Mouse (Mus musculus): ENCODE measurements around the gene Rdh5. TPM values are rescaled to one million over a fixed set of nuclear protein-coding genes. Genes with fewer than 3 reads are reported as not detected.

The Rdh5 gene
- polyA plus RNA-seq, 1 experiment from 2014 or later, result 14.6 TPM

DNA sequence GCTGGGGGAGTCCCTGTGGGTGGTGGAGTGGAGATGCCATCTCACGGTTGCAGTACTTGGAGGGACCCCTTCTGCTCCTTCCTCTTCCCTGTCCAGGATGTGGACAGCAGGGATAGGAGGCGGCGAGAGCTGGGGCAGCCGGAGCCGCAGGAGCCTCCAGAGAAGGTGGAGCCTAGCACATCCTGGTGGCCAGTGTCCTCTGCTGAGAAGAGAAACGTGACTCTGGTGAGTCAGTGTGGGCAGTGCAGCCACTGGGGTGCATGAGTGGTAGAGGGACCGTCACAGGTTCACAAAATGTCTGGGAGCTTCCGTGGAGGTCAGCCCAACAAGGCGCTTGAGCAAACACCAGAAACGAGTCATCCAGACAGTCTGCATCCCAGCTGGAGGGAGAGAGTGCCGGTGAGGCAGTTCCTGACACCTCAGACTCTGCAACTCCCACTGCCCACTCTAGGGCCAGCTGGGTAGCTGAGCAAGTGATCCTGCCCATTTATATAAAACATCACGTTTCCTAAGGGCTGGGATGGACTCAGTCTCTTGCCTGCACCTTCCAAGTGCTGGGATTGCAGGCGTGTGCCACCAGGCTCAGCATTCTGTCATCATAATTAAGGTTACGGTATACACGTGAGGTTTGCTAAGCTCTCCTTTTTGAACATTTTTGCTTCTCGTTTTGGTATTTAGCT, 27.7 kb upstream of the Rdh5 start:
- H3K9ac ChIP-seq (ENCODE audit: low read length), result no peak overlapping the region
- no peaks in the 10 kb centered on the region for H3K36me3 ChIP-seq (ENCODE audit: control insufficient read depth, insufficient read depth)
- no peaks in the 10 kb centered on the region for H3K4me1 ChIP-seq (ENCODE audit: control insufficient read depth, insufficient read depth, low read length)
- no peak overlapping the region for H3K4me2 ChIP-seq (ENCODE audit: low read depth, low read length)
- ATAC-seq (replicated peaks; ENCODE audit: extremely low read depth, insufficient read depth, low FRiP score), result no peak
- 54% methylated on average over 16 of the region's 16 CpGs for WGBS
- no peaks in the 10 kb centered on the region for H3K9me3 ChIP-seq (replicated peaks; ENCODE audit: control insufficient read depth, low read length)
- no peak overlapping the region for H3K4me3 ChIP-seq (ENCODE audit: low read length)
- no peak overlapping the region for H3K27ac ChIP-seq (ENCODE audit: low read length)
- H3K27me3 ChIP-seq (ENCODE audit: control insufficient read depth, insufficient read depth, low read length), result no peaks in the 10 kb centered on the region

DNA sequence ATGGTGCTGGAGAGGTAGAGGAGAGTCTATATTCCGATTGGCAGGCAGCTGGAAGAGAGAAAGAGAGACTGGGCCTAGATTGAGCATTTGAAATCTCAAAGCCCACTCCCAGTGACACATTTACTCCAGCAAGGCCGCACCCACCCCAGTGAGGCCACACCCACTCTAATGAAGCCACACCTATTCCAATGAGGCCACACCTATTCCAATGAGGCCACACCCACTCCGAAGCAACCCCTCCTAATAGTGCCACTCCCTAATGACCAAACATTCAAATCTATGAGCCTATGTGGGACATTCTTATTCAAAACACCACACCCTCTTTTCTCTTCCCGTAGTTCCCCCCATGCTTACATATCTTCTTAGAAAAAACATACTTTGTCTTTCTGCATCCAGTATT, 24.8 kb upstream of the Rdh5 start:
- Histone ChIP-seq H3K4me2 (ENCODE audit: low read depth, low read length) (no peak overlapping the region), H3K4me3 (ENCODE audit: low read length) (no peak overlapping the region), H3K27me3 (ENCODE audit: control insufficient read depth, insufficient read depth, low read length) (no peaks in the 10 kb centered on the region; the same call in 1 of the 2 replicates), H3K27ac (ENCODE audit: low read length) (no peak overlapping the region), H3K9ac (ENCODE audit: low read length) (no peak overlapping the region), H3K4me1 (ENCODE audit: control insufficient read depth, insufficient read depth, low read length) (no peaks in the 10 kb centered on the region), H3K36me3 (ENCODE audit: control insufficient read depth, insufficient read depth) (no peaks in the 10 kb centered on the region), H3K9me3 (replicated peaks; ENCODE audit: control insufficient read depth, low read length) (no peaks in the 10 kb centered on the region)
- 85% methylated on average over 4 of the region's 4 CpGs for WGBS
- ATAC-seq (replicated peaks; ENCODE audit: extremely low read depth, insufficient read depth, low FRiP score), result no peak

DNA sequence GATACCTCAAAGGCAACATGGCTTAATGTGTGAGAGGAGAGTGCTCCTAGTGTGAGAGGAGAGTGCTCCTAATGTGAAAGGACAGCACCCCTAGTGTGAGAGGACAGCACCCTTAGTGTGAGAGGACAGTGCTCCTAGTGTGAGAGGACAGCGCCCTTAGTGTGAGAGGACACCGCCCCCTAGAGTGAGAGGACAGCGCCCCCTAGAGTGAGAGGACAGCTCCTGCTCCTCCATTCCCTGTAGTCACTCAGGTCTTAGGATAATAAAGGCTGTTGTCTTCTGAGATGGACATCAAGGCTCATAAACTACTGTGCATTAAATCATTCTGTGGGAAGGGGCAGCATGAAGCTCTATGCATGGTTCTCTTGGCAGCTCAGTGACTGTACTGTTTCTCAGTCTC, 23.0 kb upstream of the Rdh5 start:
- Histone ChIP-seq H3K27me3 (ENCODE audit: control insufficient read depth, insufficient read depth, low read length) (peaks cover 2% of the 10 kb centered on the region; the same call in 1 of the 2 replicates), H3K9me3 (replicated peaks; ENCODE audit: control insufficient read depth, low read length) (no peaks in the 10 kb centered on the region), H3K36me3 (ENCODE audit: control insufficient read depth, insufficient read depth) (no peaks in the 10 kb centered on the region), H3K9ac (ENCODE audit: low read length) (no peak overlapping the region), H3K4me1 (ENCODE audit: control insufficient read depth, insufficient read depth, low read length) (no peaks in the 10 kb centered on the region), H3K4me2 (ENCODE audit: low read depth, low read length) (no peak overlapping the region), H3K4me3 (ENCODE audit: low read length) (no peak overlapping the region), H3K27ac (ENCODE audit: low read length) (no peak overlapping the region)
- 13% methylated on average over 3 of the region's 3 CpGs for WGBS
- no peak for ATAC-seq (replicated peaks; ENCODE audit: extremely low read depth, insufficient read depth, low FRiP score)

DNA sequence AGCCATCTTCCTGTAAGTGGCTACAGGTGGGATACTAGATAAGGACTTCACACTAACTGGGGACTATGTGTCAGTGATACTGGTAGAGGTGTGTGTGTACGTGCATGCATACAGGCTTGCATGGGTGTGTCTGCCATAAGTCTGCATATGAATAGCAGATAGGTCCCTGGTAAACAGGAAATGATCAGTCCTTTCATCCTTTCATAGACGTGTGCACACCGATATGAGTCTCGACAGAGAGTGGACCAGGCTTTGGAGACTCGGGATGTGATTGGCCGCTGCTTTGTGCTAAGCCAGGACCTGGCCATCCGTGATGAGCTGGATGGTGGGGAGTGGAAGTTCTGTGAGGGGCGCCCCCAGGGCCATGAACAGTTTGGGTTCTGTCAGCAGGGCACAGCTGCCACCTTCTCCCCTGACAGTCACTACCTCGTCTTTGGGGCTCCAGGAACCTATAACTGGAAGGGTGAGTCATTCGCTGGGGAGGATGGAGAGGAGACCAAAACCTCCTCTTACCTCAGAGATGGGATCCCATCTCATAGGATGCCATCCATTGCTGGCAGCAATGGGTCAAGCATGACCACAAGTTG, 17.9 kb upstream of the Rdh5 start:
- H3K4me3 ChIP-seq (ENCODE audit: low read length), result no peak overlapping the region
- peaks cover 4% of the 10 kb centered on the region for H3K27me3 ChIP-seq (ENCODE audit: control insufficient read depth, insufficient read depth, low read length)
- no peak for ATAC-seq (replicated peaks; ENCODE audit: extremely low read depth, insufficient read depth, low FRiP score)
- H3K36me3 ChIP-seq (ENCODE audit: control insufficient read depth, insufficient read depth), result no peaks in the 10 kb centered on the region
- no peak overlapping the region for H3K4me2 ChIP-seq (ENCODE audit: low read depth, low read length)
- no peak overlapping the region for H3K27ac ChIP-seq (ENCODE audit: low read length)
- no peaks in the 10 kb centered on the region for H3K9me3 ChIP-seq (replicated peaks; ENCODE audit: control insufficient read depth, low read length)
- no peaks in the 10 kb centered on the region for H3K4me1 ChIP-seq (ENCODE audit: control insufficient read depth, insufficient read depth, low read length)
- 76% methylated on average over 10 of the region's 10 CpGs for WGBS
- no peak overlapping the region for H3K9ac ChIP-seq (ENCODE audit: low read length)

DNA sequence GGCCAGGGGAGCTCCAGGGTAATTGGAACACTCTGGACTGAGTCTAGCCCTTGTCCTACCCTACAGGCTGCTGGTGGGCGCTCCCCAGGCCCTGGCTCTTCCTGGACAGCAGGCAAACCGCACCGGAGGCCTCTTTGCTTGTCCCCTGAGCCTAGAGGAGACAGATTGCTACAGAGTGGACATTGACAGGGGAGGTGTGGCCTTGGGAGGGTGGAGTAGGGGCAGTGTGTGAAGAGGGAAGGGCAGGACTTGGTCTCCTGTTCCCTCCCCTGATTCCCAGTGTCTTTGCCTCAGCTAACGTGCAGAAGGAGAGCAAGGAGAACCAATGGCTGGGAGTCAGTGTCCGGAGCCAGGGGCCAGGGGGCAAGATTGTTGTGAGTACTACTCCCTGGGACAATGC, 16.3 kb upstream of the Rdh5 start:
- 41% methylated on average over 5 of the region's 5 CpGs for whole genome bisulfite sequencing
- Histone ChIP-seq H3K9ac (ENCODE audit: low read length) (no peak overlapping the region), H3K27ac (ENCODE audit: low read length) (no peak overlapping the region), H3K36me3 (ENCODE audit: control insufficient read depth, insufficient read depth) (no peaks in the 10 kb centered on the region), H3K4me1 (ENCODE audit: control insufficient read depth, insufficient read depth, low read length) (peaks cover 7% of the 10 kb centered on the region), H3K27me3 (ENCODE audit: control insufficient read depth, insufficient read depth, low read length) (peaks cover 17% of the 10 kb centered on the region), H3K4me2 (ENCODE audit: low read depth, low read length) (no peak overlapping the region), H3K4me3 (ENCODE audit: low read length) (no peak overlapping the region), H3K9me3 (replicated peaks; ENCODE audit: control insufficient read depth, low read length) (no peaks in the 10 kb centered on the region)
- ATAC-seq (replicated peaks; ENCODE audit: extremely low read depth, insufficient read depth, low FRiP score), result no peak

DNA sequence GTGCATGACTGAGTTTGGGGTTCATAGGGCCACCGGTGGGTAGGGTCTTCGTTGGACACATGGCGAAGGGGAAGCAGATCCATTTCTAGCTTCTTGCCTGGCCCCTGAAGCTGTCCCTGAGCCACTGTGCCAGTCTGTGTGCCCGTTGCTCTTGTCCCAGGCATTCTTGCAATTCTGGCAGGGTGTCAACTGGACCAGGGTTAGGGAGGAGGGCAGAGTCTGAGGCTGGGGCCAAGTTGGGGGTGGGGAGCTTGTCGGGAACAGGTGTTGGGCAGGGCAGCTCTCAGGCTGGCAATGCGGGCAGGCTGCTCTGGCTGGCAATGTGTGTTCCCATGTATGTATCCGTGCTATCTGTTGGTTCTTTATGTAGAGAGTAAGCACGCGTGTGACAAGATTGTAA, 15.8 kb upstream of the Rdh5 start:
- peaks cover 17% of the 10 kb centered on the region for H3K27me3 ChIP-seq (ENCODE audit: control insufficient read depth, insufficient read depth, low read length)
- H3K4me3 ChIP-seq (ENCODE audit: low read length), result no peak overlapping the region
- H3K4me2 ChIP-seq (ENCODE audit: low read depth, low read length), result no peak overlapping the region
- 70% methylated on average over 9 of the region's 9 CpGs for WGBS
- H3K9me3 ChIP-seq (replicated peaks; ENCODE audit: control insufficient read depth, low read length), result no peaks in the 10 kb centered on the region
- H3K9ac ChIP-seq (ENCODE audit: low read length), result no peak overlapping the region
- H3K4me1 ChIP-seq (ENCODE audit: control insufficient read depth, insufficient read depth, low read length), result peaks cover 10% of the 10 kb centered on the region
- peak; percentile 28; the same call in 1 of the 2 replicates for ATAC-seq (replicated peaks; ENCODE audit: extremely low read depth, insufficient read depth, low FRiP score)
- no peak overlapping the region for H3K27ac ChIP-seq (ENCODE audit: low read length)
- no peaks in the 10 kb centered on the region for H3K36me3 ChIP-seq (ENCODE audit: control insufficient read depth, insufficient read depth)

DNA sequence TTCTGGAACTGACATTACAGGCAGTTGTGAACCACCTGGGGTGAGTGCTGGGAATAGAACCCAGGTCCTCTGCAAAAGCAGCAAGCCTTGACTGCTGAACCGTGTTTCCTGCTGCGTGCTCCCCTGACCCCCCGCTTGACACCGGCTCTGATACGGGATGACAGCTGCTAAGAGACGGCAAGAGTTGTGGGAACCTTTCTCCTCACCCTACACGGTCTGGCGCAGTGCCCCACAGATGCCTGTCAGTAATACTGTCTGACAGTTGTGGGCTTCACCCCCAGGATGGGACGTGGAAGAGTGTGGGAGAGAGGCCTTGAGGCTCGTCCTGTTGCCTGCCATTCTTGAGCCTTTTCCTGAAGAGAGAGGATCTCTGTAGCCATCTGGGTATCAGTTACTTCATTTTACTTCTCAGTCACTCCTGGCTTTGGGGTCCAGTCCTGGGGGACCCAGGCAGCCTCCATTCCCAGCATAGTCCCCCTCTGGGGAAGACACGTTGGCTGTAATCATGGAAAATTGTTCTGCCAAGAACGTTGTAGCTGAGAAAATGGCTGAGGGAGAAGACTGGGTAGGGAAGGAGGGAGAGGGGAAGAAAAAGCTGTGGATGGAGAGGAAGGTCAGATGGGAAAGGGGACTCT, 15.2 kb upstream of the Rdh5 start:
- Histone ChIP-seq H3K9ac (ENCODE audit: low read length) (no peak overlapping the region), H3K4me3 (ENCODE audit: low read length) (no peak overlapping the region), H3K27ac (ENCODE audit: low read length) (no peak overlapping the region), H3K4me1 (ENCODE audit: control insufficient read depth, insufficient read depth, low read length) (peaks cover 15% of the 10 kb centered on the region), H3K27me3 (ENCODE audit: control insufficient read depth, insufficient read depth, low read length) (peaks cover 23% of the 10 kb centered on the region), H3K4me2 (ENCODE audit: low read depth, low read length) (no peak overlapping the region), H3K36me3 (ENCODE audit: control insufficient read depth, insufficient read depth) (no peaks in the 10 kb centered on the region), H3K9me3 (replicated peaks; ENCODE audit: control insufficient read depth, low read length) (no peaks in the 10 kb centered on the region)
- WGBS, result 67% methylated on average over 12 of the region's 12 CpGs
- ATAC-seq (replicated peaks; ENCODE audit: extremely low read depth, insufficient read depth, low FRiP score), result no peak

DNA sequence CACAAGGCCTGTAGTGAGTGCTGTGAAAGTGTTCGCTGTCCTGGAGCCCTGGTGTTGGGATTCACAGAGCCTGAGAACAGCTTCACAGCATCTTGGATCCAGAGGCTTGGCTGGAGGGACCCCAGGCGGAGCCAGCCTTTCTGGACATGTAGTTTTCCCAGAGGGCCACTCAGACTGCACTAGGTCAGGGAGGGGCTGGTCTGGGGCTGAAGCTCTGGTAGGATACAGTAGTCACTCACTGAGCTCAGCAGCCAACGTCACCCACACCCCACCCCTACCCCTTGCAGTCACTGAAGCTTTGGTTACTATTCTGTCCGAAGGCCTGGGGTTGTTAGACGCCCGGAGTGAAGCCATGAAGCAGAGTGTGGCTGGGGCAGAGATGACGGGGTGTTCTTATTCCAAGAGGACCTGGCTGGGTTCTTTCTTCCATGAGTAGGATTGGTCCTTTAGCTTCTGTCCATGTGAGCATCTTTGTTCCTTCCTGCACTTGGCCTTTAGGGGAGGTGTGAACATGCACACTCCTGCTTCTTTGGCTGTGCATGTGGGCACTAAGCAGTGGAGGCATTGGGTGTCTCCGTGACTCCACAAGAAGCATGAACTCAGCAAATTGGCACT, 13.2 kb upstream of the Rdh5 start:
- peaks cover 29% of the 10 kb centered on the region for H3K4me1 ChIP-seq (ENCODE audit: control insufficient read depth, insufficient read depth, low read length)
- no peak overlapping the region for H3K4me2 ChIP-seq (ENCODE audit: low read depth, low read length)
- no peak overlapping the region for H3K27ac ChIP-seq (ENCODE audit: low read length)
- H3K9me3 ChIP-seq (replicated peaks; ENCODE audit: control insufficient read depth, low read length), result no peaks in the 10 kb centered on the region
- H3K4me3 ChIP-seq (ENCODE audit: low read length), result no peak overlapping the region
- WGBS, result 71% methylated on average over 8 of the region's 8 CpGs
- H3K9ac ChIP-seq (ENCODE audit: low read length), result no peak overlapping the region
- peaks cover 25% of the 10 kb centered on the region for H3K27me3 ChIP-seq (ENCODE audit: control insufficient read depth, insufficient read depth, low read length)
- no peak for ATAC-seq (replicated peaks; ENCODE audit: extremely low read depth, insufficient read depth, low FRiP score)
- H3K36me3 ChIP-seq (ENCODE audit: control insufficient read depth, insufficient read depth), result no peaks in the 10 kb centered on the region
